Mouse (Mus musculus) adrenal gland, adult 8-10 months (tissue): ENCODE measurements around the gene Zfp764. TPM values are rescaled to one million over a fixed set of nuclear protein-coding genes. Genes with fewer than 3 reads are reported as not detected.
A peak's percentile ranks its signal among the peaks of the same experiment; 100 is the strongest.
"Not testable (repeated sequence)": the region's sequence is repeated elsewhere in the genome, so short reads cannot be mapped to it uniquely, and the experiment has no call there.

Experiments used
- DNase-seq: peaks from one replicate; pipeline ENCODE4 v3.0.0; 2022
- total RNA-seq, 4 experiments: library from RNA; stranded (reverse); gene quantifications; 2 replicates each; pipeline ENCODE4 v1.2.4; 2022

Zfp764 gene
- 10 to 100 TPM in 1 of 4 experiments, 1 to 10 TPM in 3; 6.8 to 10.0 (median 8.3) TPM for total RNA-seq

GRCm38 (mm10) chr7:127406002-127406987, at the start of gene Zfp764:
Gene Zfp764, minus strand, starts transcription at chr7:127406822.
- DNase-seq, result peak; percentile 74

GRCm38 (mm10) chr7:127454905-127455304, 48.3 kb upstream of the Zfp764 start:
- DNase-seq, result no peak

- no peak for DNase-seq
Observed at GRCm38 (mm10) chr7:127453056-127453455, 46.4 kb upstream of the Zfp764 start.

- DNase-seq, result no peak
Observed at GRCm38 (mm10) chr7:127449966-127450365, 43.3 kb upstream of the Zfp764 start.

- DNase-seq, result peak; percentile 93
Observed at GRCm38 (mm10) chr7:127448521-127449300, 42.1 kb upstream of the Zfp764 start, which contains the start of gene Zfp689. Gene Zfp689, minus strand, starts transcription at chr7:127449158.

- DNase-seq, result no peak
Observed at GRCm38 (mm10) chr7:127443976-127444375, 37.4 kb upstream of the Zfp764 start.

GRCm38 (mm10) chr7:127437724-127438123, 31.1 kb upstream of the Zfp764 start:
- no peak for DNase-seq

- DNase-seq, result no peak
Observed at GRCm38 (mm10) chr7:127435206-127435605, 28.6 kb upstream of the Zfp764 start.

GRCm38 (mm10) chr7:127426354-127426753, 19.7 kb upstream of the Zfp764 start:
- no peak for DNase-seq

GRCm38 (mm10) chr7:127425911-127426310, 19.3 kb upstream of the Zfp764 start:
- DNase-seq, result no peak

- DNase-seq, result no peak
Observed at GRCm38 (mm10) chr7:127425291-127425690, 18.7 kb upstream of the Zfp764 start.

GRCm38 (mm10) chr7:127422247-127422646, 15.6 kb upstream of the Zfp764 start:
- DNase-seq, result no peak

GRCm38 (mm10) chr7:127421388-127422191, 15.0 kb upstream of the Zfp764 start, which contains the start of gene Zfp688:
Gene Zfp688, minus strand, starts transcription at chr7:127422068.
- peak; percentile 90 for DNase-seq

- DNase-seq, result no peak
Observed at GRCm38 (mm10) chr7:127411418-127411817, 4.8 kb upstream of the Zfp764 start.

GRCm38 (mm10) chr7:127404101-127404500, 2.5 kb downstream of the Zfp764 start:
- DNase-seq, result not testable (repeated sequence)

GRCm38 (mm10) chr7:127402980-127403379, 3.6 kb downstream of the Zfp764 start:
- no peak for DNase-seq

GRCm38 (mm10) chr7:127400355-127400754, 6.3 kb downstream of the Zfp764 start:
- no peak for DNase-seq

GRCm38 (mm10) chr7:127393944-127394333, 12.7 kb downstream of the Zfp764 start:
- DNase-seq, result no peak

GRCm38 (mm10) chr7:127393157-127393943, 13.3 kb downstream of the Zfp764 start, which contains the start of gene E430018J23Rik:
Gene E430018J23Rik, minus strand, starts transcription at chr7:127393629.
- peak; percentile 97 for DNase-seq

GRCm38 (mm10) chr7:127392251-127392824, 14.3 kb downstream of the Zfp764 start:
- no peak for DNase-seq

- no peak for DNase-seq
Observed at GRCm38 (mm10) chr7:127391538-127391937, 15.1 kb downstream of the Zfp764 start.
